In genomic region chr16:77417791-77418190, GRCm38 (mm10) we compare ENCODE assay signal across 9 mouse cellular contexts.
DNase-seq lines count a peak whose midpoint lies in the region; ATAC-seq and TF ChIP-seq lines count a peak whose summit lies in the region.
"Had no signal": no experiment of that assay in that cellular context is flagged by ENCODE, and none has a peak within 500 bp of the region (broad histone marks: within the 10 kb centered on the region; RNA-seq: fewer than 3 reads in every experiment).

No protein-coding gene starts in this region.

- H3K27me3 ChIP-seq in midbrain, embryonic 11.5 days (ENCODE audit: control insufficient read depth, insufficient read depth, low read length) = no peaks in the 10 kb centered on the region
- H3K27me3 ChIP-seq: CH12.LX had no signal

- peak overlapping the region; percentile 71 for H3K4me2 ChIP-seq in midbrain, embryonic 11.5 days

- ATAC-seq in midbrain, embryonic 11.5 days (ENCODE audit: low FRiP score) = peak; percentile 43

- WGBS in midbrain, embryonic 11.5 days = 0% methylated on average over 3 of the region's 3 CpGs

- peak overlapping the region; percentile 62 for H3K9ac ChIP-seq in midbrain, embryonic 11.5 days (ENCODE audit: low read length)

- H3K9me3 ChIP-seq in midbrain, embryonic 11.5 days (ENCODE audit: control insufficient read depth, low read length) = no peaks in the 10 kb centered on the region

- peaks cover 10% of the 10 kb centered on the region for H3K4me1 ChIP-seq in midbrain, embryonic 11.5 days (ENCODE audit: control insufficient read depth, insufficient read depth, low read length)

- no peak for TF ChIP-seq CTCF in gastrocnemius, adult 2 months (IDR thresholded peaks at IDR 0.05)

- peak overlapping the region; percentile 74 for H3K4me3 ChIP-seq in gastrocnemius, adult 2 months
- peak overlapping the region; percentile 29 for H3K4me3 ChIP-seq in midbrain, embryonic 11.5 days (ENCODE audit: low read depth, low read length)

- peak overlapping the region; percentile 86 for H3K27ac ChIP-seq in gastrocnemius, adult 2 months
- H3K27ac ChIP-seq in midbrain, embryonic 11.5 days (ENCODE audit: low read depth, low read length) = peak overlapping the region; percentile 92

- DNase-seq in gastrocnemius, adult 2 months = peak; percentile 27
- no peak for DNase-seq in gastrocnemius, postnatal 14 days
- DNase-seq in cerebellum, postnatal 25 days = peak; percentile 14 to 18
- DNase-seq in frontal cortex, postnatal 36 days (ENCODE audit: low spot score in 2 of 2) = peak; percentile 40 to 71
- DNase-seq in kidney, postnatal 25 days = peak; percentile 43 to 45
- DNase-seq in midbrain, embryonic 11.5 days (ENCODE audit: low spot score, missing footprints) = peak; percentile 97
- DNase-seq in spleen, postnatal 14 days (ENCODE audit: low spot score in 2 of 2) = no peak
- no peak for DNase-seq in thymus, postnatal 10 days (ENCODE audit: low spot score in 2 of 2)

- intact Hi-C loops in gastrocnemius, adult 2 months (cut with DNase I) = no loop called here
- intact Hi-C loops in gastrocnemius, postnatal 14 days (cut with DNase I; ENCODE audit: low total_unique reads) = no loop called here

- H3K36me3 ChIP-seq in midbrain, embryonic 11.5 days (ENCODE audit: control insufficient read depth, insufficient read depth, low read length) = no peaks in the 10 kb centered on the region

Comparison
In these comparisons a context has a peak if more than half of its experiments do, and no peak if none do; other contexts are left out.
1. DNase-seq: peak in gastrocnemius, adult 2 months (single experiment), cerebellum, postnatal 25 days (2 of 2), frontal cortex, postnatal 36 days (2 of 2), kidney, postnatal 25 days (2 of 2) and midbrain, embryonic 11.5 days (single experiment); none in gastrocnemius, postnatal 14 days (single experiment), spleen, postnatal 14 days (0 of 2) and thymus, postnatal 10 days (0 of 2).